Comparison of ENCODE assay signal across 8 mouse cellular contexts in genomic region chr2:69723519-69723825, GRCm38 (mm10). TPM values are rescaled to one million over a fixed set of nuclear protein-coding genes. Genes with fewer than 3 reads are reported as not detected.
DNase-seq lines count a peak whose midpoint lies in the region; ATAC-seq and TF ChIP-seq lines count a peak whose summit lies in the region.

No protein-coding gene starts in this region.

- intact Hi-C loops in gastrocnemius, adult 2 months (cut with DNase I): loop anchor here (5.0 to 10.0 kb wide), 2 partner anchors 64 to 171 kb away; partner anchors contain the start of genes Ccdc173, Phospho2 and Ubr3

- peak overlapping the region; percentile 80 for H3K4me2 ChIP-seq in forebrain, embryonic 14.5 days (ENCODE audit: low read length)
- H3K4me2 ChIP-seq in liver, embryonic 16.5 days (ENCODE audit: low read depth, low read length): peak overlapping the region; percentile 70

- no peaks in the 10 kb centered on the region for H3K27me3 ChIP-seq in C2C12 (ENCODE audit: control insufficient read depth, insufficient read depth, insufficient read length)
- H3K27me3 ChIP-seq in forebrain, embryonic 14.5 days (replicated peaks; ENCODE audit: control insufficient read depth, insufficient read depth, low read length): no peaks in the 10 kb centered on the region
- H3K27me3 ChIP-seq in liver, embryonic 16.5 days (ENCODE audit: control insufficient read depth, insufficient read depth, low read depth, low read length): no peaks in the 10 kb centered on the region; the same call in 1 of the 2 replicates

- H3K36me3 ChIP-seq in C2C12 (ENCODE audit: control insufficient read depth, insufficient read depth): peaks cover 11% of the 10 kb centered on the region
- no peaks in the 10 kb centered on the region for H3K36me3 ChIP-seq in forebrain, embryonic 14.5 days (ENCODE audit: control insufficient read depth, insufficient read depth, low read length)
- no peaks in the 10 kb centered on the region for H3K36me3 ChIP-seq in liver, embryonic 16.5 days (ENCODE audit: control insufficient read depth, insufficient read depth)

- no peaks in the 10 kb centered on the region for H3K9me3 ChIP-seq in forebrain, embryonic 14.5 days (replicated peaks; ENCODE audit: control insufficient read depth, low read length)
- no peaks in the 10 kb centered on the region for H3K9me3 ChIP-seq in liver, embryonic 16.5 days (replicated peaks; ENCODE audit: control insufficient read depth, low read length)

- under 1% methylated on average over 13 of the region's 13 CpGs for WGBS in forebrain, embryonic 14.5 days
- WGBS in liver, embryonic 16.5 days (ENCODE audit: insufficient replicate concordance): 0% methylated on average over 13 of the region's 13 CpGs

- peak overlapping the region; percentile 85 for H3K4me3 ChIP-seq in gastrocnemius, adult 2 months
- peak overlapping the region; percentile 92 for H3K4me3 ChIP-seq in C2C12 (ENCODE audit: insufficient read depth, poor library complexity, severe bottlenecking)
- H3K4me3 ChIP-seq in forebrain, embryonic 14.5 days (ENCODE audit: low read depth, low read length): peak overlapping the region; percentile 94
- peak overlapping the region; percentile 83 for H3K4me3 ChIP-seq in liver, embryonic 16.5 days (ENCODE audit: low read depth, low read length)

- peak overlapping the region; percentile 83 for H3K9ac ChIP-seq in forebrain, embryonic 14.5 days (ENCODE audit: low read length)
- H3K9ac ChIP-seq in liver, embryonic 16.5 days (ENCODE audit: low read depth, low read length): peak overlapping the region; percentile 80

- no peak for DNase-seq in gastrocnemius, adult 2 months
- no peak for DNase-seq in gastrocnemius, postnatal 25 days
- no peak for DNase-seq in forebrain, embryonic 14.5 days (ENCODE audit: low spot score)
- no peak for DNase-seq in gastrocnemius, adult 8-10 months (ENCODE audit: low spot score in 2 of 2)
- no peak for DNase-seq in layer of hippocampus, postnatal 14 days (ENCODE audit: low spot score in 2 of 2)
- no peak for DNase-seq in right cerebral cortex, postnatal 4 days

- H3K27ac ChIP-seq in gastrocnemius, adult 2 months: peak overlapping the region; percentile 94
- peak overlapping the region; percentile 83 for H3K27ac ChIP-seq in forebrain, embryonic 14.5 days (ENCODE audit: low read depth, low read length)
- peak overlapping the region; percentile 82 for H3K27ac ChIP-seq in liver, embryonic 16.5 days (ENCODE audit: low read length)

- H3K4me1 ChIP-seq in forebrain, embryonic 14.5 days (ENCODE audit: control insufficient read depth, insufficient read depth, low read length): no peaks in the 10 kb centered on the region
- H3K4me1 ChIP-seq in liver, embryonic 16.5 days (ENCODE audit: control insufficient read depth, low read depth, low read length): peaks cover 7% of the 10 kb centered on the region

- H3K79me2 ChIP-seq in C2C12 (ENCODE audit: control insufficient read depth, insufficient read depth): peaks cover 55% of the 10 kb centered on the region

- peak overlapping the region; percentile 95 for H3ac ChIP-seq in C2C12 (ENCODE audit: control insufficient read depth, insufficient read length, low read depth)

- H3K79me3 ChIP-seq in C2C12 (ENCODE audit: low read depth): peaks cover 44% of the 10 kb centered on the region

- no peak for TF ChIP-seq CTCF in gastrocnemius, adult 2 months (IDR thresholded peaks at IDR 0.05)
- TF ChIP-seq CTCF in C2C12 (IDR thresholded peaks at IDR 0.05; ENCODE audit: control insufficient read depth, insufficient read depth, insufficient read length): no peak

- no peak for ATAC-seq in forebrain, embryonic 14.5 days
- no peak for ATAC-seq in liver, embryonic 16.5 days (ENCODE audit: low read depth)

TF ChIP-seq in C2C12, 6 proteins besides CTCF, POLR2A, EP300 and RAD21:
- TF ChIP-seq MAX (IDR thresholded peaks at IDR 0.05): no peak
- no peak for TF ChIP-seq MYOD1 (IDR thresholded peaks at IDR 0.05; ENCODE audit: control insufficient read depth, insufficient read length, low read depth)
- TF ChIP-seq FOSL1 (IDR thresholded peaks at IDR 0.05; ENCODE audit: insufficient read depth, low read length, poor library complexity, severe bottlenecking): no peak
- TF ChIP-seq MYOG (IDR thresholded peaks at IDR 0.05; ENCODE audit: control insufficient read depth, extremely low read depth, insufficient read length): no peak
- no peak for TF ChIP-seq CEBPB (IDR thresholded peaks at IDR 0.05; ENCODE audit: low read depth)
- no peak for TF ChIP-seq USF1 (IDR thresholded peaks at IDR 0.05; ENCODE audit: low read depth)

RNA-seq across cellular contexts. Expression of gene Ppig, which starts 1.1 kb away (rescaled TPM):
- 10 to 100 TPM; 31.8 to 35.3 TPM for total RNA-seq in gastrocnemius, adult 2 months (2021)
- total RNA-seq in gastrocnemius, postnatal 25 days (2021): 10 to 100 TPM; 24.8 to 30.7 TPM
- 6.5 TPM for polyA plus RNA-seq in C2C12 (2012; fragmentation: generic; extraction: Trizol)
- polyA plus RNA-seq in forebrain, embryonic 14.5 days (2014; fragmentation: Nextera tagmentation; extraction: Ambion mirVana): 77.8 and 83.6 TPM in 2 replicates
- 45.7 and 49.5 TPM in 2 replicates for polyA plus RNA-seq in liver, embryonic 16.5 days (2015; fragmentation: Nextera tagmentation; extraction: Ambion mirVana)
- 10 to 100 TPM; 27.8 to 38.6 (median 29.7) TPM for total RNA-seq in gastrocnemius, adult 8-10 months (2022)
- 10 to 100 TPM; 60.3 to 67.0 TPM for total RNA-seq in layer of hippocampus, postnatal 14 days (2021)

RNA-seq across cellular contexts. Expression of gene Fastkd1, which starts 10.2 kb away (rescaled TPM):
- total RNA-seq in gastrocnemius, adult 2 months (2021): 10 to 100 TPM; 15.2 to 20.3 TPM
- total RNA-seq in gastrocnemius, postnatal 25 days (2021): 10 to 100 TPM; 14.5 to 15.9 TPM
- 4.7 TPM for polyA plus RNA-seq in C2C12 (2012; fragmentation: generic; extraction: Trizol)
- polyA plus RNA-seq in forebrain, embryonic 14.5 days (2014; fragmentation: Nextera tagmentation; extraction: Ambion mirVana): 13.7 and 16.8 TPM in 2 replicates
- 2.9 and 3.3 TPM in 2 replicates for polyA plus RNA-seq in liver, embryonic 16.5 days (2015; fragmentation: Nextera tagmentation; extraction: Ambion mirVana)
- 10 to 100 TPM; 12.4 to 19.4 (median 14.5) TPM for total RNA-seq in gastrocnemius, adult 8-10 months (2022)
- 10 to 100 TPM; 19.3 to 20.0 TPM for total RNA-seq in layer of hippocampus, postnatal 14 days (2021)

RNA-seq across cellular contexts. Expression of gene Klhl41, which starts 53.6 kb away (rescaled TPM):
- 100 to 1,000 TPM; 511 to 652 TPM for total RNA-seq in gastrocnemius, adult 2 months (2021)
- total RNA-seq in gastrocnemius, postnatal 25 days (2021): 100 to 1,000 TPM; 488 to 676 TPM
- 0.88 TPM for polyA plus RNA-seq in C2C12 (2012; fragmentation: generic; extraction: Trizol)
- 0.11 and 0.13 TPM in 2 replicates for polyA plus RNA-seq in forebrain, embryonic 14.5 days (2014; fragmentation: Nextera tagmentation; extraction: Ambion mirVana)
- 0.58 and 1.2 TPM in 2 replicates for polyA plus RNA-seq in liver, embryonic 16.5 days (2015; fragmentation: Nextera tagmentation; extraction: Ambion mirVana)
- total RNA-seq in gastrocnemius, adult 8-10 months (2022): 100 to 1,000 TPM; 595 to 639 (median 634) TPM
- total RNA-seq in layer of hippocampus, postnatal 14 days (2021): under 1 TPM; 0.43 to 0.78 TPM

Comparison
In these comparisons a context has a peak if more than half of its experiments do, and no peak if none do; other contexts are left out.
1. RNA of gene Klhl41, which starts 53.6 kb away (total RNA-seq): 488 to 676 TPM in gastrocnemius, postnatal 25 days, 511 to 652 TPM in gastrocnemius, adult 2 months and 595 to 639 TPM in gastrocnemius, adult 8-10 months; 0.43 to 0.78 TPM in layer of hippocampus, postnatal 14 days; every median in the first group is over 100 times any median in the second.
2. Peak in every context shown above with its lines, with median percentiles within 50 percentile points of each other: H3K27ac ChIP-seq and H3K4me3 ChIP-seq.